Mouse (Mus musculus) thymus, postnatal 36 days (tissue): ENCODE measurements around the gene Ranbp1.

ENCODE experiments used
- DNase-seq, 2 experiments: peaks; one replicate each; pipeline ENCODE4 v3.0.0; 2022; ENCODE audit warnings: mixed read lengths in 2 of 2

Ranbp1 gene

GRCm38 (mm10) chr16:18233919-18234670, 14.4 kb downstream of the Ranbp1 start:
- DNase-seq, result no peak

GRCm38 (mm10) chr16:18233451-18233850, 15.1 kb downstream of the Ranbp1 start:
- peak; percentile 43 to 65 for DNase-seq

- no peak for DNase-seq
These were observed 17.1 kb downstream of the Ranbp1 start for GRCm38 (mm10) chr16:18231451-18231850.

GRCm38 (mm10) chr16:18231047-18231446, 17.5 kb downstream of the Ranbp1 start:
- DNase-seq, result peak in 1 of 2 experiments; percentile 57

- no peak for DNase-seq
These were observed 17.9 kb downstream of the Ranbp1 start for GRCm38 (mm10) chr16:18230617-18231016.

- no peak for DNase-seq
These were observed 18.9 kb downstream of the Ranbp1 start for GRCm38 (mm10) chr16:18229622-18230021.

- DNase-seq, result no peak
These were observed 19.7 kb downstream of the Ranbp1 start for GRCm38 (mm10) chr16:18228856-18229255.

GRCm38 (mm10) chr16:18227897-18228422, 20.6 kb downstream of the Ranbp1 start:
- DNase-seq, result no peak

GRCm38 (mm10) chr16:18227187-18227586, 21.3 kb downstream of the Ranbp1 start:
- DNase-seq, result no peak

GRCm38 (mm10) chr16:18222188-18222587, 26.3 kb downstream of the Ranbp1 start:
- no peak for DNase-seq

GRCm38 (mm10) chr16:18221543-18221898, 27.0 kb downstream of the Ranbp1 start:
- DNase-seq, result peak in 1 of 2 experiments; percentile 51

GRCm38 (mm10) chr16:18220856-18221542, 27.5 kb downstream of the Ranbp1 start:
- DNase-seq, result no peak

GRCm38 (mm10) chr16:18220001-18220400, 28.5 kb downstream of the Ranbp1 start:
- peak in 1 of 2 experiments; percentile 72 for DNase-seq

- no peak for DNase-seq
These were observed 29.9 kb downstream of the Ranbp1 start for GRCm38 (mm10) chr16:18218580-18218996.

GRCm38 (mm10) chr16:18217579-18217978, 31.0 kb downstream of the Ranbp1 start, which contains the start of gene Ccdc188:
Ccdc188 (plus strand) TSS chr16:18217879.
- DNase-seq, result no peak

- no peak for DNase-seq
These were observed 33.7 kb downstream of the Ranbp1 start for GRCm38 (mm10) chr16:18214858-18215257.

GRCm38 (mm10) chr16:18213689-18214088, 34.8 kb downstream of the Ranbp1 start:
- no peak for DNase-seq

GRCm38 (mm10) chr16:18211417-18212171, 36.9 kb downstream of the Ranbp1 start:
- peak; percentile 79 to 84 for DNase-seq

GRCm38 (mm10) chr16:18210701-18211416, 37.7 kb downstream of the Ranbp1 start:
- peak in 1 of 2 experiments; percentile 55 for DNase-seq

GRCm38 (mm10) chr16:18203430-18204091, 45.0 kb downstream of the Ranbp1 start:
- no peak for DNase-seq

GRCm38 (mm10) chr16:18202061-18202460, 46.5 kb downstream of the Ranbp1 start:
- DNase-seq, result no peak

- no peak for DNase-seq
These were observed 46.9 kb downstream of the Ranbp1 start for GRCm38 (mm10) chr16:18201620-18202019.
